Mouse (Mus musculus) ES-E14 (cell line): ENCODE measurements around the gene Rbfox1.

Source experiments
- HCFC1 ChIP-seq: IDR thresholded peaks from 2 replicates; pipeline ENCODE4 v1.6.1; 2012; ENCODE audit warnings: low read length, inconsistent platforms, borderline replicate concordance; ENCODE audit not compliant: insufficient read depth
- MAFK ChIP-seq: IDR thresholded peaks from 2 replicates; pipeline ENCODE4 v1.6.1; 2014; ENCODE audit warnings: mild to moderate bottlenecking, low read depth, low read length, inconsistent platforms; ENCODE audit not compliant: insufficient read depth
- ZNF384 ChIP-seq: IDR thresholded peaks from 2 replicates; pipeline ENCODE4 v1.6.1; 2012; ENCODE audit warnings: low read depth, low read length, inconsistent platforms

GRCm38 (mm10) chr16:6206431-6206830 is 321.3 kb downstream of the Rbfox1 start:
- TF ChIP-seq HCFC1 (no peak), MAFK (peak; percentile 20; the same call in 1 of the 2 replicates), ZNF384 (no peak)
